Mouse (Mus musculus): Measurements from ENCODE around the gene Etv2.
A peak's percentile ranks its signal among the peaks of the same experiment; 100 is the strongest.

Gene Etv2

DNA sequence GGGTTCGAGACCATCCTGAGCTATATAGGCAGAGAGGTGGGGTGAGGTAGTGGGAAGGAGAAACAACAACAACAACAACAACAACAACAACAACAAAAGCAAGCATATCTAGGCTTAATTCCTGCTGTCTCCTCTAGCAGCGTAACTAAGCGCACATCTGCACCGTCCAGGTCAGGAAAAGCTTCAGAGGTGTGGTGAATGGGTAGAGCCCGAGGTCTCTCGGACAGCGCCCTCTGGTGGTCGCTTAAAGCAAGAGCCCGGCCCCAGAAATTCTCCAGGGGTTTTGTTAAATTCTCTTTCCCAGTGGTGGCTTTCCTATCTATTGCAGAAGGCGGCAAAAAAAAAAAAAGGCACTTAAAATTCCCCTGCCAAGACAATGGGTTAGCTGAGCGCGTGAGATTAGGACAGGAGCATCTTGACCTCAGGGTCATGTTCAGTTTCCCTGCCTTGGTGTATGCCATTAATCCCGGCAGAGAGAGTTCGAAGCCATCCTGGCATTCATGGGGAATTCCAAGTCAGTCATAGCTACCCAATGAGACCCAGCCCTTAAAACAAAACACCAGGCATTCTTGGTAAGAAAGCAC is 22.0 kb downstream of the Etv2 start:
- DNase-seq = peak; percentile 74

DNA sequence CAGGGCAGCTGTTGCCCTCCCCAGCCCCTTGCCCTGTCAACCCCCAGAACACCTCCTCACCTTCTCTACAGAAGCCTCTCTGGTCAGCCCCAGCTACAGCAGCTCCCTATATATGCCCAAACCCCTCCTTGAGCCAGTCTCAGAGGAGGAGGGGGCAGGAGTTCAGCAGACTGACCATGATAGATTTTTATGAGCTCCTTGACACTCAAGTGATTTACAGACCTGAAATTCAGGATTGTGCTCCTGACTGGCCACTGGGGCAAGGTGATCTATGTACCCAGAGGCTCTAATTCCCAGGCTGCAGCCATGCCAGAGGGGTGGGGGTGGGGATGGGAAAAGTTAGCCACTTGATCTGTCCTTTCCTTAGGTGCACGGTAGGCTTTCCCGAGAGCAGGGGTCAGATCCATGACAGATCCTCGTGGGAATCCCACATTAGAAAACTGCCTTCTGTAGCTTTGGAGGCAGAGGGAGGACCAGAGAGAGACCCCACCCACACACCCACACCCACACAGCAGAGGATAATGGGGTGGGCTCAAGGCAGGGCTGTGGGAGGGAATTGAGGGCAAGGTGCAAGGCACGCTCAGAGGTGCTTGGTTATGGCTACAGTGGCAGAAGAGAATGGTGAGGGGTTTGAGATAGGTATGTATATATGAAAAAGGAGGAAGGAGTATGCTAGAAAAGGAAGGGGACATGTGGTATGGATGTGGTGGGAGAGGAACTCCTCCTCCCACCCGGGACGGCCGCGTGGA is 22.8 kb downstream of the Etv2 start, which contains the start of gene Upk1a:
Upk1a (minus strand) TSS at position 194 of the 749 bp plus-strand sequence.
- no peak for DNase-seq

DNA sequence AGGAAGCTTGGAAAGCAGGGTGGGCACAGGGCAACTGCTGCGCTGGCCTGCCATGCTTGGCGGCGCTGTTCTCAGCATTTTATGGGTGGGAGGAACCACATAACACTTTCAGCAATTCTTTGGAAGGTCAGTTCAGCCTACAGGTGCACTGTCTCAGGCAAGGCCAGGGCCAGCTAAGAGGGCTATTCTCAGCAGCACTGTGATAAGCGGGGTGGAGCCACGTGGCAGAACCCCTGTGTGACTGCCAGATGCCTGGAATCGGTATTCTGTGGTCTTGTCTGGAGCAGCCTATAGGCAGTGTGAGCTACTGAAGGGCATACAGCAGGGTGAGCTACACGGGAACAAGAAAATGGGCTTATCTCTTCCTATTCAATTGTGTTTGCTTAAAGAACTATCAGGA is 25.6 kb downstream of the Etv2 start:
- DNase-seq = no peak

DNA sequence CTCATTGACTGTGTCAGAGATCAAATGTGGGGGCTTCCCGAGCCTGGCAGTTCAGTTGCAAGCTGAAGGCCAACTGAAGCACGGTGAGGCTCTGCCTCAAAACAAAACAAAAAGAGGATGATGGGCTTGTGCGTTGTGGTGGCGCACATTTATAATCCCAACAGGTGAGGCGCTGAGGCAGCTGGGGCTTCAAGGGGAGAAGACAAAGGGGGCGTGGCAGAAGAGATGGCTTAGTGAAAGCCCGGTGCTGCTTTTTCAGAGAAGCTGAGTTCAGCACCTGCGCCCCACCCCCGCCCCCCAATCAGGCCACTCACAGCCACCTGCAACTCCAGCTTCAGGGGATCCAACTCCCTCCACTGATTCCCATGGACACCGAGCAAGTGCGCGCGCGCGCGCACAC is 27.2 kb downstream of the Etv2 start:
- no peak for DNase-seq

DNA sequence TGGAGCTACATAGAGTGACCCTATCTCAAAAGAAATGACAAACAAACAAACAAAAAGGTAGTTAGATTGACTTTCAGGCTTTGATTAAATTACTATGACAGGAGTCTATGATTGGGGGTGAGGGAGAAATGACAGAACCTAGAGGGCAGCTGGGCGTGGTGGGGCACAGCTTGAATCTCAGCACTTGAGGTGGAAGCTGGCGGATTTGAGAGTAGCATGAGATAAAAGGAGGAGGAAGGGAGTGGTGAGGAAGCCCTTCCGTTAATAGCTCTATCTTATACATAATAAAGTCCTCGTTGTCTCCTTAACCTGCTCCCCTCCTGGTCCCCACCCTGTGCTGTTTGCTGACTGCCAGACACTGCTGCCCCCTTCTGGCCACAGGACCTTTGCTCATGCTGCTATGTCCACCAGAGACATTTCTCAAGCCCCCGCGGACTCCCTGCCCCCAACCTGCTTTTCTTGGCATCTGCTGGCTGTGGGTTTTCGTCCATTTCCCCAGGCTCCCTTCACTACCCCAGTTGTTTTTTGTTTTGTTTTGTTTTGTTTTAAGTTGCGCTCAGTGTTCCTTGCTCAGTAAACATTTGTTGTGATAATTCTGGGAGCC is 27.8 kb downstream of the Etv2 start:
- DNase-seq = peak; percentile 80

DNA sequence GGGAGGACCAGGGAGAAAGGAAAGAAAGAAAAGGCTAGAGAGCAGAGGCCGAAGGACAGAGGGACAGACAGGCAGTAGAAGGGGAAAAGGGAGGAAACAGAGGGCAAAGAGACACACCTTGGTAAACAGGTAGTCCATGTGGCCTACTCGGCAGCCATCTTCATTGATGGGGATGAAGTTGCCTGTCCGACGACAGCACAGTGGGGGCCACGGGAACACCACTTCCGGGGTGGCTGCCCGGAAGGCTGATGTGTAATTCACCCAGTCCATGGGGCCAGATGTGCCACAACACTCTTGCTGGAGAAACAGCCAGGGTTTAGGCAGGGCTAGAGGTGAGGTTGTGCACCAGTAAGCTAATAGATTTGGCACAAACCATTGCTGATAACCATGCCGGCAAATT is 30.7 kb downstream of the Etv2 start:
- no peak for DNase-seq

DNA sequence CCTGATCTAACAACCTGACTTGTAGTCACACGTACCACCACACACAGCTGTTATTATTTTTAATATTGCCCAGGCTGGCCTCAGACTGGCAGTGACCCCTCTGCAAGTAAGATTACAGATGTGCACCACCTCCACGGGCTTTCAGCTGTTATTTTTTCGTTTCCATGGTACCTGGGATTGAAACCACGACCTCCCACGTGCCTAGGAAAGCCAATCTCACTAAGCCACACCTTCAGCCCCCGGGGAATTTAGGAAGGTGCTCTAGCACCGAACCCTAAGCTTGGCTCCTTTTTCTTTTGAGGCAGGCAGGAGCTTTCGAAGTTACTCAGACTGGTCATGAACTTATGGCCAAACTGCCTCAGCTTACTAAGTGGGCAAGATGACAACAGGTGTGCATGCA is 31.2 kb downstream of the Etv2 start:
- no peak for DNase-seq

DNA sequence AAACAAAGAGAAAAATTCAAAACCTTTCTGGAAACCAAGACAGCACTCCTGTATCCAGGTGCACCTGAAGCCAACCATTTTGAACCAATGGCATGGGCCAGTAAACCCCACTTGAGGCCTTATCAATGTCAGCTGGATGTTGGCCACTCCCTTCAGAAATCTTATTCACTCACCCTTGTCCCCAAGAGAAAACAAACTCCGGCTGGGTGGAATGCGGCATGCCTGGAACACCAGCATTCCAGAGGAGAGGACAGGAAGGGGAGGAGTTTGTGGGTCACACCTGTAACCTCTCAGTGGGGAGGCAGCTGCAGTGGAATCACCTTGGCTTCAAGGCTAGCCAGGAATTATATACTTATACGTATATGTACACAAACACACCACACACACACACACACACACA is 33.1 kb downstream of the Etv2 start:
- DNase-seq = peak; percentile 80

DNA sequence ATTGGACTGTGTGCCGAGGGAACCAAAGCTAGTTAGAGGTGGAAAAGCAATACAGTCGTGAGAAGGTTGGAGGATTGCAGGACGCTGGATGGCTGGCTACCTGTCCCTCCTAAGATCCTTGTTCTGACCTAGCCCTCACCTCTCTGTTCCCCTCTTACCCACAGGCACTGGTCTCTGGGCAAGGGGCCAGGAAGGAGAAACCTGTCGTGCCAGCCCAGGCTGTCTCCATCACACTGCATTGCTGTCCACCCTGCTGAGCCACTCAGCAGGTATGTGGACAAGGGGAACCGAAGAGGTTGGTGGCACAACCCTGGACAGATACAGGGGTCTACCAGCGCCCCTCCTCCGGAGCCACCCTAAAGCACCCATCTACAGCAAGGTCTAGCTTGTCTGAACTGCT is 35.0 kb downstream of the Etv2 start:
- peak; percentile 68 for DNase-seq

DNA sequence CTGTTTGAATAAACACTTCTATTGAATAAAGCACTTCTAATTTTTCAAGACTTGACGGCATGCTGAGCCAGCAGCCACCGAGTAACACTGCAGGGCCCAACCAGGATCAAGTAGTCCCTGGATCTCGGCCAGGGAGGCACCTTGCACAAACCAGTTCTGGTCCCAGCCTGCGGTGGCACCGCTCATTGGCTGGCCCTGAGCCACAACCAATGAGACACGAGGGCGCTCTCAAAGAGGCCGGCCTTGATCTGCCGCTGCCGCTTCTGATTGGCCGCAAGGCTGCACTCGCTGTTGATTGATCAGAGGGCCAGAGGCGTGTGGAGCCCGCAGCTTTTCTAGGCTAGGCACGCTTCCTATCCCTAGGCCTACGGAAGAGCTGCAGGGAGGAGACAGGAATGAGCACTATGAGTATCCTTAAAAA is 35.7 kb downstream of the Etv2 start:
- DNase-seq = peak; percentile 94

DNA sequence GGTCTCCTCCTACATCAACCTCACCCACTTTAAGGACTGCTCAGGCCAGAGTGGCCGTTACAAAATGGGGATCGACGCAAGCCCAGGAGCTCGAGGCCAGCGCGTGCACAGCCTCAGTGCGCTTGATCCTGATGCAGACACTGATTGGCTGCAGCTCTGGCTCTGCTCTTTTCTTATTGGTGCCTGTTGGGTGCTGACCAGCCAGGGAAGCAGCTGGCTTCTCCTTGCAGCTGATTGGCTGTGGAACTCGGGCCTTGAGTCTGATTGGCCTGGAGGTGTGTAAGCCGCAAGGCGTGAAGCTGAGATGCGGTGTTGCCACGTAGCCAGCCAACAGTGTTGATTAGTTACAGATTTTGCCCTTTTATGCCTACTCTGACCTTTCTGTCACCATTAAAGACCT is 36.9 kb downstream of the Etv2 start, which contains the start of gene Zbtb32:
Zbtb32 (minus strand) TSS at position 124 of the 400 bp plus-strand sequence.
- no peak for DNase-seq

DNA sequence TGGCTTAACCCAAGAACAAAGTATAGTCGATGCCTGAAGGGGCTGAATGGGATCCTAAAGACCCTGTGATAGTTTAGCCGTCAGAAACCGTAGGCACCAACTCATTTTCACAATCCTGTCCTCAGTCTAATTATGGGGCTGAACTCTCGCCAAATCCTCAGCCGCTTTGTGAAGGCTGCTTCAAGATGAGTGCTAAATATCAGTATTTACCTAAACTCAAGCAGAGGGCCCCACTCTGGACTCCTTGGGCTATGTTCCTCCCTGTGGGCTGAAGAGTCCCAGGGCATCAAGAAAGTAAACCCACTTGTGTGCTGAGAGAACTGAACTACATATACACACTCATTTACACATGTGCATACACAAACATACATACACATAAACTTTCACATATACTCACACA is 38.8 kb downstream of the Etv2 start:
- peak; percentile 43 for DNase-seq

DNA sequence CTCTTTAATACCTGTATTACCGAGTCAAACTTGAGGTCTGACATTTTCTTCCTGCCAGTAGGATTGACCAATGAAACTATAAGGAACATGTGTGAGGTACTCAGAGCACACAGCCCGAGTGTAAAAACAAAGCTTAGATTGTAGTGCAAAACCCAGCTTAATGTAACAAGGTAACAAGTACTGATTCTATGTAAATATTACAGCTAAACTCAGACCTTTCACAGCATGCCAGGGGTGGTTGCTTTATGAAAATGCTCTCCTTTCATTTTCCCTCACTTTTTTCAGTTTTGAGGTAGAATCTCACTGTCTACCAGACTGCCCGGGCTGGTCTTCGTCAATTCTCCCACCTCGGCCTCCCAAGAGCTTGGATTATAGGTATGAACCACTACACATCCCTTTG is 39.6 kb downstream of the Etv2 start:
- DNase-seq = no peak

DNA sequence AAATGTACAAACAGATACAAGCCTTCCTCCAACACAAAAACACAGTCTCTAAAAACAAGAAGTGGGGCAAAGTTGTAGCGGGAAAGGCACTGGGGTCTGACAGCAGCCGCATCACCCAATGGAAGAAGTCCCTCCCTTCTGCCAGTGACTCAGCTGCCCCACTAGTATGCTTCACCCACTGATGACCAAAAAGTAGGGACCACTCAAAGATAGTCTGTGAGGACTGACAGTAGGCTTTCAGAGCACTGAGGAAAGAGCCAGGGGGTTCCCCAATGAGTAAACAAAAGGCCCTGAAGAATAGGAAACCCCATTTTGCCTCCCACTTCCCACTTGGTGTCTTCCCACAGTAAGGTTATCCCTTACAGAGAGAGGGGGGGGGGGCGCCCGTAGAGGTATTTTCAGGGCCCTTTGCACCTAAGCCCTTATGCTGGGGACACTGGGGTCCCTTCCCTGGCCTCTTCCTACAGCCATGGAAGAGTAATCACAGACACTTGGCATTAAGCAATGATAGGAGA is 41.1 kb downstream of the Etv2 start:
- no peak for DNase-seq

DNA sequence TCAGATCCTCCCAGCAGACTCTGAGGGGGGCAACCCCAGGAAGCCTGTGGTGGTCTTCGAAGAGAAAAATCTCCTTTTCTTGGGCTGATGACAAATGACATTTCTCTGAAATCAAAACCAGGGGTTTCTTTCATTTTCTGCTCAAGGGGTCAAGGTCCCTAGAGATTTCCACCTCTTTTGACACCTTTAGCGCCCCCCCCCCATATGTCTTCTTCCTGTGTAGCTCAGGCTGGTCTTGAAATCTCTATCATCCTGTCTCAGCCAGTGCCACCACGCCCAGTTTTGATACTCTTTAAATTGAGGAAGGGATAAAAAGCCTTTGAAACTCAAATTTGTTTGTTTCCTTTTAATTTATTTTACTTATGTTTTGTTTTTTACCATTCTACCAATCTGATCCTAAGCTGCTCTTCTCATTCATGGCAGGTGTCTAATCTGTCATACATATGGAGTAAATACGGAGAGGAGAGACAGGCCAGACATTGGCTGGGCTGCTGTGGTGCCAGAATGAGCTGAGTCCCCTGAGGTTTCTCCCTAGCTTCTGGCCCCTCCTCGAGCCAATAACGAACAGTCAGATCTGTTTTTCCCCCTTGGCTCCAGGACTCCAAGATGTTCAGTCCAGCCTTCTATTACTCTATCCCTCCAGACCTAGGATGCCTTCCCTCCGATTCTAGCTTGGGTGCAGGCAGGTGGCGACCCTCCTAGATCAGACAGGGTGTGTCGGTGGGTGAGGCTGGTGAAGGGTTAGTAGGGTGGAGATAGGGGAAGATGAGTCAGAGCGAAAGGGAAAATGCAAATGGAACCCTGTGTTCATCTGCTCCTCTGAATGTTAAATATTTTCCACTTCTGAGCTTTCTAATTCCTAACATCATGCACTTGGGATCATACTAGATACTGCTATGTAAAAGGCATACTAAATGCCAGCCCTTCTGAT is 41.8 kb downstream of the Etv2 start:
- DNase-seq = no peak

DNA sequence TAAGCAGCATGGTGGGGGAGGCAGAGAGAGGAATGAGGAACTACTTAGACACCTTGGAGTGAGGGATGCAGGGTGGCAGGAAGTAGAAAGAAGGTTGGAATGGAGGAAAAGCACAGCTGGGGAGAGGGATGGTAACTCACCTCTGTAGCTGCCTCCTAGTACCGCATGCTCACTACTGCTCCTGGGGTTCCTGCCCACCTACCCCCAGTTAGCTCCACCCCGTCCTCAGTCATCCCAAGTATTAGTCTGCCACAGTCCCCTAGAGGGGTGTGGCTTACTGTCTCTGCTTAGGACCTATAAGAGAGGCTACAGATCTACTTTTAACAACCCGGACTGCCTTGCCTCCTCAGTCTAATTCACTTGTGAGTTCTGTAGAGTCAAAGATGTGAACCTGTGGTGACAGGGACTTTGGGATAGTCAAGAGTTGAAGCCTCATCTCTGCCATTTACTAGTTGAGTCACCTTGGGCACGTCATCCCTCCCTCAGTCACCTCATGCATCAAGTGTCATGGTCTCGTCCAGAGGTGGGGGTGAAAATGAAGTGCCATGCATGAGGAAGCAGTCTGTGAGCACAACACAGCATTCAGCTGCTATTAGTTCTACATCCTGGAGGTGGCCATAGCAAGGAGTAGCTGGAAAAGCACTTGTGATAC is 42.8 kb downstream of the Etv2 start:
- no peak for DNase-seq

DNA sequence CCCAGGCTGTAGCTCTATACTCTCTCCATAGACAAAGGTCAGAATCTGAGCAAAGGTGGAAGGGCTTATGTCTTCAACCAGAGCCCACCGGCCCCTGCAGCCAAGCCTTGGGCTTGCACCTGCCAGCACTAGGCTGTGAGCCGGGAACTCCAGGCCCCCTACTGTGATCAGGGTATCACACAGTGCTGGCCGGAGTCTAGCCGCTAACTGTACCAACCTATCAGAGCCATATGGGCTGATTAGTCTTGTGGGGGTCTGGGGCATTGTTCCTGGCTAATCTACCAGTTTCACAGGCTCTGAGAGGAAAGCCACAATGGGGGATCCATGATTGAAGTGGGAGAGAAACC is 44.1 kb downstream of the Etv2 start:
- no peak for DNase-seq

DNA sequence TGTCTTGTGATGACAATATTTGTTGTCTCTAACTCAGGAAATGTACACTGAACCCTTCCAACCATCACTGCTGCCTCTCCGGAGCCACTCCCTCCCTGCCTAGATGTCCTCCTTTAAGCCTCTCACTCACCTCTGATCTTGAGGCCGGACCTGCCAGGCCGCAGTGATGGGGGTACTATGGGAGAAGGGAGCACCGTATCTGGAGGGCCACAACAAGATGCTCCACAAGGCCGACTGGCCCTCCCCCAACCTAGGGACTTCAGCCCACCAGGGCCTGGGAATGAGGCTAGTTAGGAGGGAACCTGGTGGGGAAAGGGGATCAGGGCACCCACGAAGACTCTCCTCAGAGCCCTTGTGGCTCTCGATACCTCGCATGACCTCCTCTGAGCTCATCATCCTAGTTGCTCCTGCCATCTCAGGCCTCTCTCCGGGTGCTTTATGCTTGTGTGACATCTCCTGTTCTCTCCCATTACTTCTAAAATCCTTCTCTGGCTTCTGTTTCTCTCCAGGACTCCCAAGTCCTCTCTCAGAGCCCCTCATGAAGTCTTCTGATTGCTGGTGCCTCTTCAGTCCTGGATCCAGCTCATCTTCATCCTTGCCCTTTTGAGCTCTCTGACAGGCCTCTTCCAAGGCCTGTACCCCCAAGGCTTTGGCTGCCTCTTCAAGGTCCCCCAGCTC is 44.6 kb downstream of the Etv2 start:
- DNase-seq = no peak

DNA sequence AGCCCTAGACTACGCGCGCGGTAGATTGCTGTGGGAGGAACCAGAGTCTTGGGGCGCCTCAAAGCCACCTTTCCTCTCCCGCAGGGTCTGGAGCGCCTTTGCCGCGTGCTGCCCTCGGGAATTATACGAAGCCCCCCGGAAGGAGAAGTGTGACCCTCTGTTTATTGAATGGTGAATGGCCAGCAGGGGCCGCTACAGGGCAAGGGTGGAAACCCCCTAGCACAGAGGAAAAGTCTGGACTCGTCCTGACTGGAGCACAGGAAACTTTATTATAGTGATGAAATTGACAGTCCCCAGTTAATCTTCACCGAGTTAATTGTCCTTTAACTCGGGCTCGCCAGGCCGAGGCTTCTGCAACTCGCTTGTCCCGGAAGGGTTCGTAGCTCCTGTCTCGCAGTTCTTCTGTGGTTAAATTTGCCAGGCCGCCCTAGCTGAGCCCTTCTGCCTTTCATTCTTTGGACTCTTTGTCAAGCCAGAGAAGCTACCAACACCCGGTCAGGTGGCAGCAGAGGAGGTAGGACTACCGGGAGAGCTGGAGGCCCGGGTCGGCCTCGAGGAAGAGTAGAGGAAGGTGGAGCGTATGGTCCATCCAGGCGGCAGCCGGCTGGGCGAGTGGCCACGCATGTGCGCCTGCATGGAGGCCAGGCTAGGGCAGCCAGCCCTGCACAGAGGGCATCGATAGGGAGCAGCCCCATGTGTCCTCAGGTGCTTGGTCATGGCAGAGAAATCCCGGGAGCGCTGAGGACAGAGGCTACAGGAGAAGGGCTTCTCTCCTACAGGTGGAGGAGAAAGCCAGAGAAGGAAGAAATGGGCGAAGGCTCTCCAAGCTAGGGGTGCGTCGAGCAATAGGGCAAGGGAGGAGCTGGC is 46.0 kb downstream of the Etv2 start:
- DNase-seq = peak; percentile 93

DNA sequence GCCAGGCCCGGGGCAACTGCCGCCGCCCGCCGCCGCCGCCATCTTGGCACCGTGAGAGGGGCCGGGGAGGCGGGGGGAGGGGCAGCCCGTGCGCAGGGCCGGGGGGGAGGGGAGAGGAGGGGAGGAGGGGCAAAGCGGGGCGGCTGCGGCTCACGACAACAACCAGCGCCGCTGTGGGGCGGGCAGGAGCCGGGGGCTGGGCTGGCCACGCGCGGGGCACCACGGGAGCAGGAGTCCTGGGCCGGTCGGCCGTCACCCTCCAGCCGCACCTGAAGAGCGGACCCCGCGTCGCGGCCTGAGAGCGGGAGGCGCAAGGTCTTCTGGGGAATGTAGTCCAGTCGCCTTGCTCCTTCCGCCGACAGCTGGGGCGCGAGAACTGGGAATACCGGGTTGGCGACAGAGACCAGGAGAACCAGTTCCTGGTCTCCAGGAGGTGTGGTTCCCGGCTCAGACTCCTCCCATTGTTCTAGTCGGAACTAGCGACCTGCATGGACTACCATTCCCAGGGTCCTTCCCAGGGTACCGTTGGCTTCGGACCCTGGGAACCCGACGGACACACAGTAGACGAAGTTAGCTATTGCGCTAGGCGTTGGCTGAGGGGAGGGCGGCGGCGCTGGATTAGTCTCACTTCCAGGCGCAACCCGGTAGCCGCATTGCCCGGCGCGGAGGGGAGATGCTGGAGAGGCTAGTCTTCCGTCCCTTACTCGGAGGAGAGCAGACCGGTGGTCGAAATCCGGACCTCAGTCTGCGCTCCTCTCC is 46.8 kb downstream of the Etv2 start, which contains the start of gene Kmt2b:
Kmt2b (minus strand) TSS at position 51 of the 759 bp plus-strand sequence.
- peak; percentile 99 for DNase-seq

All from lung, postnatal 10 days (tissue).